Mouse (Mus musculus) embryonic fibroblast, embryonic 13.5 days (primary cell): ENCODE measurements around the gene Helz2.

Source experiments
- CTCF ChIP-seq: IDR thresholded peaks from 2 replicates; pipeline ENCODE4 v1.5.1; 2011; ENCODE audit warnings: mild to moderate bottlenecking, control low read depth, low read length, moderate library complexity, borderline replicate concordance; ENCODE audit not compliant: insufficient read depth
- POLR2A ChIP-seq: IDR thresholded peaks from 2 replicates; pipeline ENCODE4 v1.6.1; 2011; ENCODE audit warnings: low read depth, mild to moderate bottlenecking, control low read depth, low read length, moderate library complexity

- TF ChIP-seq CTCF (no peak), POLR2A (no peak)
These were observed 36.1 kb downstream of the Helz2 start for GRCm38 (mm10) chr2:181205678-181206077.
